Mouse (Mus musculus): ENCODE data around the gene Ldhb. TPM values are rescaled to one million over a fixed set of nuclear protein-coding genes. Genes with fewer than 3 reads are reported as not detected.

Ldhb gene
- polyA plus RNA-seq, 1 experiment = 52.1 TPM

DNA sequence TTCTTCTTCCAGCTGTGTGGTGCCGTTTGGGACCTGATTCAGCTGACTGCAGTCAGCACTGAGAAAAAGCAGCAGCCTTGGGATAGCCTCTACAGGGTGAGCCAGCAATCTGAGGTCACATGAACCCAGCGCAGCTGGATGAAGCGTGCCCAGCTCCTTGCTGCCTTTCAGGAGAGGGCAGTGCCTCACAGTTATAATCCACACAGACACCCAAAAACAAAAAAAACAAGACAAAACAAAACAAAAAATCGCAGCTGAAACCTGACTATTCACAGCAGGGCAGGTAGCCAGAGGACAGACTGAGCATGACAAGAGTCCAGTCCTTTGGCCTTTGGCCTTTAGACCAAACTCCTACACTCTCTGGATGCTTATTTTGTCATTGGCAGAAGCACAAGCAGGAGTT lies 35.0 kb downstream of the Ldhb start, which contains the start of gene Gys2:
Gys2 (minus strand) TSS at position 309 of the 403 bp plus-strand sequence.
- H3K27me3 ChIP-seq (ENCODE audit: control insufficient read depth, insufficient read depth, insufficient read length) = no peaks in the 10 kb centered on the region
- H3ac ChIP-seq (ENCODE audit: control insufficient read depth, insufficient read length) = no peak within 1 kb of the TSS
- H3K4me2 ChIP-seq (ENCODE audit: low read depth) = no peak within 1 kb of the TSS
- no peak within 1 kb of the TSS for H3K4me3 ChIP-seq
- H3K79me2 ChIP-seq (ENCODE audit: control insufficient read depth, insufficient read depth) = no peaks in the 10 kb centered on the region
- no peaks in the 10 kb centered on the region for H3K36me3 ChIP-seq (ENCODE audit: control insufficient read depth, insufficient read depth)
- TF ChIP-seq TCF3 (IDR thresholded peaks at IDR 0.05; ENCODE audit: insufficient read length, low read depth) (no peak), MYOG (IDR thresholded peaks at IDR 0.05; ENCODE audit: control insufficient read depth in 1 of 3, insufficient read depth in 1 of 3, insufficient read length in 2 of 3, low read depth in 2 of 3) (no peak), MAX (IDR thresholded peaks at IDR 0.05; ENCODE audit: low read depth) (no peak), E2F4 (IDR thresholded peaks at IDR 0.05; ENCODE audit: insufficient read depth) (no peak), REST (IDR thresholded peaks at IDR 0.05; ENCODE audit: insufficient read depth, insufficient read length) (no peak), TCF12 (IDR thresholded peaks at IDR 0.05; ENCODE audit: insufficient read depth, poor library complexity, severe bottlenecking) (no peak)

GRCm38 (mm10) chr6:142471141-142471540 lies 36.6 kb downstream of the Ldhb start:
- H3K27me3 ChIP-seq (ENCODE audit: control insufficient read depth, insufficient read depth, insufficient read length) = no peaks in the 10 kb centered on the region
- H3K36me3 ChIP-seq (ENCODE audit: control insufficient read depth, insufficient read depth) = no peaks in the 10 kb centered on the region
- H3ac ChIP-seq (ENCODE audit: control insufficient read depth, insufficient read length) = no peak overlapping the region
- H3K4me3 ChIP-seq = no peak overlapping the region
- no peaks in the 10 kb centered on the region for H3K79me2 ChIP-seq (ENCODE audit: control insufficient read depth, insufficient read depth)
- TF ChIP-seq MYOD1 (IDR thresholded peaks at IDR 0.05; ENCODE audit: control insufficient read depth in 1 of 3, insufficient read length in 2 of 3, low read depth in 2 of 3) = no peak
- TF ChIP-seq TCF12 (IDR thresholded peaks at IDR 0.05; ENCODE audit: insufficient read depth, poor library complexity, severe bottlenecking) = no peak
- TF ChIP-seq MAX (IDR thresholded peaks at IDR 0.05; ENCODE audit: low read depth) = no peak
- TF ChIP-seq E2F4 (IDR thresholded peaks at IDR 0.05; ENCODE audit: insufficient read depth) = no peak
- TF ChIP-seq REST (IDR thresholded peaks at IDR 0.05; ENCODE audit: insufficient read depth, insufficient read length) = no peak
- no peak for TF ChIP-seq CEBPB (IDR thresholded peaks at IDR 0.05; ENCODE audit: insufficient read depth, poor library complexity, severe bottlenecking)
- TF ChIP-seq TCF3 (IDR thresholded peaks at IDR 0.05; ENCODE audit: insufficient read length, low read depth) = no peak
- no peak for TF ChIP-seq POLR2A (IDR thresholded peaks at IDR 0.05; ENCODE audit: insufficient read length, low read depth)
- no peak for TF ChIP-seq USF1 (IDR thresholded peaks at IDR 0.05; ENCODE audit: low read depth)
- no peak for TF ChIP-seq MYOG (IDR thresholded peaks at IDR 0.05; ENCODE audit: control insufficient read depth in 1 of 3, insufficient read depth in 1 of 3, insufficient read length in 2 of 3, low read depth in 2 of 3)
- no peak for TF ChIP-seq SRF (IDR thresholded peaks at IDR 0.05; ENCODE audit: control insufficient read depth, insufficient read length, low read depth)
- TF ChIP-seq POLR2AphosphoS2 (IDR thresholded peaks at IDR 0.05; ENCODE audit: insufficient read length, low read depth) = no peak
- no peak overlapping the region for H3K4me2 ChIP-seq (ENCODE audit: low read depth)

- Histone ChIP-seq H3K4me2 (ENCODE audit: low read depth) (no peak overlapping the region), H3K4me3 (no peak overlapping the region), H3K36me3 (ENCODE audit: control insufficient read depth, insufficient read depth) (no peaks in the 10 kb centered on the region), H3ac (ENCODE audit: control insufficient read depth, insufficient read length) (no peak overlapping the region), H3K27me3 (ENCODE audit: control insufficient read depth, insufficient read depth, insufficient read length) (no peaks in the 10 kb centered on the region), H3K79me2 (ENCODE audit: control insufficient read depth, insufficient read depth) (no peaks in the 10 kb centered on the region)
- TF ChIP-seq TCF12 (IDR thresholded peaks at IDR 0.05; ENCODE audit: insufficient read depth, poor library complexity, severe bottlenecking) (no peak), E2F4 (IDR thresholded peaks at IDR 0.05; ENCODE audit: insufficient read depth) (no peak), SRF (IDR thresholded peaks at IDR 0.05; ENCODE audit: control insufficient read depth, insufficient read length, low read depth) (no peak), POLR2A (IDR thresholded peaks at IDR 0.05; ENCODE audit: insufficient read length, low read depth) (no peak), MYOD1 (IDR thresholded peaks at IDR 0.05; ENCODE audit: control insufficient read depth in 1 of 3, insufficient read length in 2 of 3, low read depth in 2 of 3) (no peak), MYOG (IDR thresholded peaks at IDR 0.05; ENCODE audit: control insufficient read depth in 1 of 3, insufficient read depth in 1 of 3, insufficient read length in 2 of 3, low read depth in 2 of 3) (no peak), USF1 (IDR thresholded peaks at IDR 0.05; ENCODE audit: low read depth) (no peak), MAX (IDR thresholded peaks at IDR 0.05; ENCODE audit: low read depth) (no peak), REST (IDR thresholded peaks at IDR 0.05; ENCODE audit: insufficient read depth, insufficient read length) (no peak), TCF3 (IDR thresholded peaks at IDR 0.05; ENCODE audit: insufficient read length, low read depth) (no peak), POLR2AphosphoS2 (IDR thresholded peaks at IDR 0.05; ENCODE audit: insufficient read length, low read depth) (no peak), CEBPB (IDR thresholded peaks at IDR 0.05; ENCODE audit: insufficient read depth, poor library complexity, severe bottlenecking) (no peak)
Measured at GRCm38 (mm10) chr6:142469602-142470001, 38.2 kb downstream of the Ldhb start.

DNA sequence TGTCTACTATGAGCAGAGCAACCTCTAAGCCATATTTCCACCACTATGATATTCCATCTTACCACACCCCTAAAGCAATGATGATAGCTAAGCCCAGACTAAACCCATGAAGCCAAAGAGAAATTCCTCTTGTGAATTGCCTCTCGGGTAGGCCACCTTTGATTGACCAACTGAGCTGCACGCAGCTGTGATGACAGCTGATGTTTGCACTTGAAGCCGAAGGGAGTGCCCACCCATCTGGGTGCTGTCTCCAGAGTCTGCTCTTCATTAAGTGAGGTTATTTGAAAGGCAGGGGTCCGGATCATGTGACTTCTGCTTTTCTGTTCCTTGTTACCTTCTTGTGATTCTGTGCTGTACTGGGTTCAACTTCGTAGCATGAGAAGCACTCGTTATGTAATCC lies 45.6 kb downstream of the Ldhb start:
- no peaks in the 10 kb centered on the region for H3K79me2 ChIP-seq (ENCODE audit: control insufficient read depth, insufficient read depth)
- H3K4me2 ChIP-seq (ENCODE audit: low read depth) = no peak overlapping the region
- no peaks in the 10 kb centered on the region for H3K36me3 ChIP-seq (ENCODE audit: control insufficient read depth, insufficient read depth)
- no peak for TF ChIP-seq POLR2A (IDR thresholded peaks at IDR 0.05; ENCODE audit: insufficient read length, low read depth)
- TF ChIP-seq MYOD1 (IDR thresholded peaks at IDR 0.05; ENCODE audit: control insufficient read depth in 1 of 3, insufficient read length in 2 of 3, low read depth in 2 of 3) = peak in 2 of 3 experiments; percentile 74 to 76
- TF ChIP-seq REST (IDR thresholded peaks at IDR 0.05; ENCODE audit: insufficient read depth, insufficient read length) = no peak
- no peak for TF ChIP-seq MAX (IDR thresholded peaks at IDR 0.05; ENCODE audit: low read depth)
- TF ChIP-seq MYOG (IDR thresholded peaks at IDR 0.05; ENCODE audit: control insufficient read depth in 1 of 3, insufficient read depth in 1 of 3, insufficient read length in 2 of 3, low read depth in 2 of 3) = peak in 1 of 3 experiments; percentile 60
- no peak overlapping the region for H3ac ChIP-seq (ENCODE audit: control insufficient read depth, insufficient read length)
- H3K4me3 ChIP-seq = no peak overlapping the region
- no peaks in the 10 kb centered on the region for H3K27me3 ChIP-seq (ENCODE audit: control insufficient read depth, insufficient read depth, insufficient read length)

DNA sequence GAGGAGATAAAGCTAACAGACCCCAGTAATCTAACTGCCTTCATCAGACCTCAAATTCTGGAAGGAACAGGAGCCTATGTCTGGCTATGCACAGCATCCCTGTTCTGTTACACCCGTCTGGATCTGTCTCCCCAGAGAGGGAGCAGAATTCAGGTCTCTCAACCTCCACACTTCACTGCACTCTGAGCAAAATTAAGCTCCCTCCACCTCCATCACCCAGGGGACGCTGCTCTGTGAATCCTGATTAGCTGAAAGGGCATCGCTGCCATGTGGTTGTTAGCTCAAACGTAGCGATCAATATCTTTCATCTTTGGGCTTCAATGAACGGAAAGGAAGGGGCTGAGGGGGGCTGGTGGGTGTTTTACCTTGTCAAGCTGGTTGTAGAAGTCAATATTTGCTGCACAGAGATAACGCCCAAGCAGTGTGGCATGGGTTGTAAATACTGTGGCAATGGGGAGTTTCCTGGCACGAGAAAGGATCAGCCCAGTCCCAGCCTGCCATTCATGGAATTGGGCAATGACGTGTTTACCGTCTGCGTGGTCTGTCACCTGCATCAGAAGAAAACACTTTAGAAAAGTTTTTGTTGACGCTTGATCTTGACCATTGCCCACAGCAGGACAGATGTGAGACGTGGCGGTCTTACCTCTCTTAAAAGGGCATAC lies 48.6 kb downstream of the Ldhb start:
- H3K4me3 ChIP-seq = no peak overlapping the region
- no peak overlapping the region for H3ac ChIP-seq (ENCODE audit: control insufficient read depth, insufficient read length)
- no peak overlapping the region for H3K4me2 ChIP-seq (ENCODE audit: low read depth)
- H3K79me2 ChIP-seq (ENCODE audit: control insufficient read depth, insufficient read depth) = no peaks in the 10 kb centered on the region
- H3K27me3 ChIP-seq (ENCODE audit: control insufficient read depth, insufficient read depth, insufficient read length) = no peaks in the 10 kb centered on the region
- H3K36me3 ChIP-seq (ENCODE audit: control insufficient read depth, insufficient read depth) = no peaks in the 10 kb centered on the region
- TF ChIP-seq MAX (IDR thresholded peaks at IDR 0.05; ENCODE audit: low read depth) = no peak
- no peak for TF ChIP-seq POLR2AphosphoS2 (IDR thresholded peaks at IDR 0.05; ENCODE audit: insufficient read length, low read depth)

All from myocyte (in vitro differentiated cells).